Mouse (Mus musculus) hindbrain, embryonic 10.5 days (tissue): ENCODE measurements at regions not wholly inside any gene's neighbourhood (a gene's known extent, or its start where the extent isn't known, plus 50 kb on each side); places are given as distances from the start of the nearest gene placed in this dataset.

ENCODE experiments used
- DNase-seq: peaks from one replicate; pipeline ENCODE4 v3.0.0-alpha.2; 2017; ENCODE audit warnings: low spot score
- H3K27ac ChIP-seq: fragments of 300-500 bp; sonication (generic); 2 replicates; pipeline ENCODE4 v1.5.1; 2016; ENCODE audit warnings: mild to moderate bottlenecking, moderate library complexity
- H3K27me3 ChIP-seq: fragments of 300-500 bp; sonication (generic); 2 replicates; pipeline ENCODE4 v1.6.1; 2016; ENCODE audit warnings: mild to moderate bottlenecking; ENCODE audit not compliant: poor library complexity, insufficient read depth, severe bottlenecking
- H3K36me3 ChIP-seq: fragments of 300-500 bp; sonication (generic); 2 replicates; pipeline ENCODE4 v1.6.1; 2016; ENCODE audit warnings: mild to moderate bottlenecking, moderate library complexity
- H3K4me1 ChIP-seq: fragments of 300-500 bp; sonication (generic); replicated peaks from 2 replicates; pipeline ENCODE4 v1.6.1; 2016; ENCODE audit warnings: mild to moderate bottlenecking
- H3K4me3 ChIP-seq: fragments of 300-500 bp; sonication (generic); 2 replicates; pipeline ENCODE4 v1.5.1; 2016; ENCODE audit warnings: mild to moderate bottlenecking, moderate library complexity
- H3K9me3 ChIP-seq: fragments of 300-500 bp; sonication (generic); 2 replicates; pipeline ENCODE4 v1.6.1; 2016; ENCODE audit warnings: mild to moderate bottlenecking, moderate library complexity
- WGBS: fragments of 180-500 bp; shearing (Covaris S2); methylation state at CpG from one replicate; pipeline ENCODE4 v1.1.7; 2016; 5-methylcytosine and 5-hydroxymethylcytosine counted together

DNA sequence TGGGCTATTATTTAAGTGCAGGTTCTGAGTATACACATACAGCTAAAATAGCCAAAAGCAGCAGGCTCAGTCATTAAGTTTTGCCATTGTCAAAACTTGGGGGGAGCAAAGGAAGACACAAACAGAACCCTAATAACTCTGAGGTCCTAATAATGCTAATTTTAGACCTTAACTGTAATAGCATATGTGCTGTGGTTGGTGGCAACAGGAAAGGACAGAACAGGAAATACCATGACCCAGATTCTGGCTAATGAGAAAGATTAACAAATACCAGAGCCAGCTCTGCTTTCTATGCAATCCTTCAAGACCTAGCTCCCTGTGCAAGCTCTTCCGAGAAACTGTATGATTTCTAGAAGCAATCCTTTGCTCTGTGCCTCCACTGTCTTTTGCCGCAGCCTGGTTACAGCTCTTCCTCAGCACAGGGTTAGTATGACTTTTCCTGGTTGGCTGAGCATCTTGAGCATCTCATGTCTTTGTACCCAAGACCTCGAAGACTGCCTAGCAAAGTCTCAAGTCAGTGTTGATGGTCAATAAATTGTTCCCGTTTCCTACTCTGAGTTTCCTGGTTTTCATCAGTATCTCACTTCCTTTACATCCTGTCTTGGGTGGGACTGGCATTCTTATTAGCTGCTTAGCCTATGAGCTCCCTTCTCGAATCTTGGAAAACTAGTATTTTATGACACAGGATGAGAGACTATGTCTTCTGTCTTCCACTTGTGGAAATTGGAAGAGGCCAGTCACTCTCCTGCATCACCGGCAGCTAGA, 49.9 kb upstream of the Eed start:
- WGBS = 92% methylated on average over 6 of the region's 6 CpGs
- DNase-seq = no peak
- peak overlapping the region; percentile 72; the same call in 1 of the 2 replicates for H3K27ac ChIP-seq
- no peaks in the 10 kb centered on the region for H3K9me3 ChIP-seq
- H3K4me3 ChIP-seq = no peak overlapping the region
- no peaks in the 10 kb centered on the region for H3K36me3 ChIP-seq
- no peaks in the 10 kb centered on the region for H3K27me3 ChIP-seq
- H3K4me1 ChIP-seq = peaks cover 18% of the 10 kb centered on the region

DNA sequence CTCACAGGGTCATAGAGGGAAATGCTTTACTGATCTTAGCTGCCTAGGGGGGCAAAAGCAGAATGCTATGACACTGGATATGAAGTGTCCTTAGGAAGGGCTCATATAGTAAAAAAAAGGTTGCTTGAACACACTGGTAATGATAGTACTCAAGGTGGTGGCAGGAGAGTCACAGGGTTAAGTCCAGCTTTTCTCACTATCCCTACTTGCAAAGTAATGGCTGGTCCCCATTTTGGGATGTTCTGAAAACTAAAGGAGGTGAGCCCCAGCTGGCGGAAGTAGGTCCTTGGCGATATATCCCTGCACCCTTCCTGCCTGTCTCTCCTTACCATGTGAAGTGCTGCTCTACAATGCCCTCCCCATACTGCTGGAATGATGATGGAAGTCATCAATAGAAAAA, 52.3 kb upstream of the Eed start:
- no peak overlapping the region for H3K4me3 ChIP-seq
- no peaks in the 10 kb centered on the region for H3K9me3 ChIP-seq
- no peaks in the 10 kb centered on the region for H3K27me3 ChIP-seq
- peaks cover 18% of the 10 kb centered on the region for H3K4me1 ChIP-seq
- DNase-seq = no peak
- H3K36me3 ChIP-seq = no peaks in the 10 kb centered on the region
- 92% methylated on average over 2 of the region's 2 CpGs for WGBS
- no peak overlapping the region for H3K27ac ChIP-seq

DNA sequence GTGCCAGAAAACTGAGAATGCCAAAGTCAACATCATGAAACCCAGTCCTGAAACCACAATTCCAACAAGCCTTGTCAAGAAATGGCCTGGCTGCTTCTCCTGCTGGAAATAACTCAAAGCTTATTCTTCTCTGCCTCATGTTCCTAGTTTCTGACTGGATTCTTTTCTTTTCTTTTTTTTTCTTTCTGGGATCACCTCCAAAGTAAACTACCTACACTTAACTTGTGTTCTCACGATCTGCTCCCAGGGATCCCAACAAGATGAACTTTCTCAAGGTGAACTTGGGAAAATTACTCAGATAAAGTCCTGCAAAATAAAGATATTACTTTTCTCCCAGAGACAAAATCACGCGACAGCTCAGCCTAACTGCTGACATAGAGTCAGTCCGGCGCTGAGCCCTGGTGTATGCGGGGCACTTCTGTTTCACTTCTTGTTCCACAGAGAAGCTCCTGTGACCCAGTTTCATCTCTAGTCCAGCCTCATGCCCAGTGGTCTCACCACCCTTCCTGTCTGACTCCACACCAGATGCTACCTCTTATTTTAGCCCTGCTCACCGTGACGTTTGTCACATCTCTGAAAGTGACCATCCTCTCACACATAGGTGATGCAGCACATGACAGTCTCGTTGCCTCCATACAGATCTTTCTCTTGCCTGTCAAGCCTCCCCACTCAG, 53.0 kb upstream of the Eed start:
- WGBS = 93% methylated on average over 9 of the region's 9 CpGs
- Histone ChIP-seq H3K36me3 (no peaks in the 10 kb centered on the region), H3K27me3 (no peaks in the 10 kb centered on the region), H3K27ac (no peak overlapping the region), H3K4me1 (peaks cover 17% of the 10 kb centered on the region), H3K9me3 (no peaks in the 10 kb centered on the region), H3K4me3 (no peak overlapping the region)
- no peak for DNase-seq

DNA sequence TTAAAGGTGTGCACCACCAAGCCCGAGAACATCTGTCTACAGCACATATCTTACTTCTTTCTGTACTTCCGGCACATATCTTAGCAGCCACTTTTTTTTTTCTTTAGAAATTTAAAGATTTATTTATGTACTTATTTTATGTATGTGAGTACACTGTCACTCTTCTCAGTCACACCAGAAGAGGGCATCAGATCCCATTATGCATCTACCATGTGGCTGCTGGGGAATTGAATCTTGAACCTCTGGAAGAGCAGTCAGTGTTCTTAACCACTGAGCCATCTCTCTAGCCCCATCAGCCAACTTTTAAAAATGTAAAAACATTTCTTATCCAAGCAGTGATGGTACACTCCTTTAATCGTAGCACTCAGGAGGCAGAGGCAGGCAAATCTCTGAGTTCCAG, 53.7 kb upstream of the Eed start:
- no peak for DNase-seq
- 91% methylated on average over 3 of the region's 3 CpGs for WGBS
- peaks cover 9% of the 10 kb centered on the region for H3K4me1 ChIP-seq

DNA sequence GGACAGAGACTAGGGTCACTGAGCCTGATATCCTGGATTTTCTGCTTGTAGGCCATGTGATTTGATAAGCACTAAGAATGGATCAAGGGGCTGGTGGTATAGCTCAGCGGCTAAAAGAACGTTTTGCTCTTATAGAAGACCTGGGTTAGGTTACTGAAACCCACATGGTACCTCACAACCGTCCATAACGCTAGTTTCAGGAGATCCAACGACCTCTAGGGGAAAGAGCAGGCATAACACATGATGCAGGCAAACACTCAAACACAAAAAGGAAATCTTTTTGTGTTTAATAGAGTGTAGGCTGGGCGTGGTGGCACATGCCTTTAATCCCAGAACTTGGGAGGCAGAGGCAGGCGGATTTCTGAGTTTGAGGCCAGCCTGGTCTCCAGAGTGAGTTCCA, 54.6 kb upstream of the Eed start:
- Histone ChIP-seq H3K9me3 (no peaks in the 10 kb centered on the region), H3K4me1 (peaks cover under 1% of the 10 kb centered on the region; the same call in 1 of the 2 replicates), H3K36me3 (no peaks in the 10 kb centered on the region), H3K27me3 (no peaks in the 10 kb centered on the region), H3K27ac (no peak overlapping the region), H3K4me3 (no peak overlapping the region)
- DNase-seq = no peak
- WGBS = 74% methylated on average over 7 of the region's 7 CpGs

More for the DNA sequence above, 53.7 kb upstream of the Eed start:
- Histone ChIP-seq H3K27ac (no peak overlapping the region), H3K36me3 (no peaks in the 10 kb centered on the region), H3K9me3 (no peaks in the 10 kb centered on the region), H3K27me3 (no peaks in the 10 kb centered on the region), H3K4me3 (no peak overlapping the region)

DNA sequence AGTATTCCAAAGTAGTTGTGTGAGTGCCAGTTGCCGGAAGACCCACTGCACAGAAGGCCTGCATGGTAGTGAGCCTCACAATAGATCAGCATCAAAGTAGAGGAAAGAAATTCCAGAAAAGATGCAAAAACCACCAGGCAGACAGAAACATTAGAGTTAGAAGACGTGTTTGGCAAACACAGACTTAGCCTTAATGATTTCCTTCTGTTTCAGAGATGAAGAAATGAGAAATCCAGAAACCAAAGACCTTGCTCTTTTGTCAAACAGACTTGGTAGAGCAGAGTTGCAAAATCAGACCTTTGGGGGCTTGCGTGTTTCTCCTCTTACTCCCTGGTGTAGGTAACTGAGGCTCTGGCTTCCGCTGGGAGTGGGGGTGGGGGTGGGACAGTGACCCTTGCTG, 57.0 kb upstream of the Eed start:
- H3K36me3 ChIP-seq = no peaks in the 10 kb centered on the region
- WGBS = 92% methylated on average over 4 of the region's 4 CpGs
- no peak for DNase-seq
- no peaks in the 10 kb centered on the region for H3K9me3 ChIP-seq
- H3K4me1 ChIP-seq = peaks cover 21% of the 10 kb centered on the region
- no peaks in the 10 kb centered on the region for H3K27me3 ChIP-seq
- H3K4me3 ChIP-seq = no peak overlapping the region
- H3K27ac ChIP-seq = no peak overlapping the region

DNA sequence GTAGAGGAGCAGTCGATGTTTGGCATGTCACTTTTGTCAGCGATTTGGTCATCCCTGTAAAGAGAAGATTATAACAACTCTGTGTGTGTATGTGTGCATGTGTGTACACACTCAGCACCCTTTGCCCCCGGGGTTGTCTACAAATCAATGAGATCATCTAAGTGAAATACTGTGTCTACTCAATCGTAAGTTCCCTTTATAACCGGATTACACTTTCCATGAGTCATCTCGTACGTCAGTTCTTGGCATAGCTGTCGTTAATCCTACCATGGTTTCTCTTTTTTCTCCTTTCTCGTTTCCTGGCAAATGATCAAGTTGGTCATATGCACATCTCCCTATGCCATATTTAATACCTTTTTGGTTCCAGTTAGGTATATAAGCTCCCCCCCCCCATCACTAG, 58.7 kb upstream of the Eed start:
- 92% methylated on average over 9 of the region's 9 CpGs for WGBS
- no peaks in the 10 kb centered on the region for H3K27me3 ChIP-seq
- no peaks in the 10 kb centered on the region for H3K9me3 ChIP-seq
- no peak overlapping the region for H3K27ac ChIP-seq
- no peak overlapping the region for H3K4me3 ChIP-seq
- H3K4me1 ChIP-seq = peaks cover 21% of the 10 kb centered on the region
- no peaks in the 10 kb centered on the region for H3K36me3 ChIP-seq
- no peak for DNase-seq

DNA sequence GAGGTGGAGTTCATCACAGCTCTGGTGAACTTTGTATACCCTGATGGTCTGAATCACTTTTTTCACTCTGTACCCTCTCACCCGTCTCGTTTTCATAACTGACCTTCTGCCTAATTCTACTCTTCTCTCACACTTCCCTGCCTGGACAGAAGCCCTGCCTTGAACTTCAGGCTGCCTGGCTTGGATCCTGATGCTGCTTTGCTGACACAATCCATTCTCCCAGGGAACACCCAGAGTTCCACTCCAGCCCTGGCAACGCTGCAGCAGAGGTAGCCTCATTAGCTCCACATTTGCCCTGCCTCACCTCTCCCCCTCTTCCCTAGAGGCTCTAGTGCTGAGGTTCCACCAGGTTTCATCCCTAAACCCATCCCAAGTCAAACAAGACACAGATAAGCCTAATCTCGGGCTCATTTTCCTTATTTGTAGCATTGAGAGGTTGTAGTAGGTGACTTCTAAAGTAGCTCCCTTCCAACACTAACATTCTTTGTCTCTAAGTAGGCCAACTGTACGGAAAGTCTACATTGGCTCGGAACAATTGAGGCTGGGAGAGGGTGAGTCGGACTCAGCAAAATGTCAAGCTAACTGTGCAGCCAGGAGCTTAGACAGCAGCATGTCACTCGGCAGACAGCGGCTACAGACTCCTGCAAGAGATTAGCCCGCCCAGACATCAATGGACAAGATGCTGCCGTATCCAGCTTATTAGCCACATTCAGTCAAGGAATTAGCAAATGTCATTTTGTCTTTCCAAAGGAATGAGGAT, 60.0 kb upstream of the Eed start:
- H3K27ac ChIP-seq = no peak overlapping the region; the same call in 1 of the 2 replicates
- WGBS = 80% methylated on average over 11 of the region's 11 CpGs

DNA sequence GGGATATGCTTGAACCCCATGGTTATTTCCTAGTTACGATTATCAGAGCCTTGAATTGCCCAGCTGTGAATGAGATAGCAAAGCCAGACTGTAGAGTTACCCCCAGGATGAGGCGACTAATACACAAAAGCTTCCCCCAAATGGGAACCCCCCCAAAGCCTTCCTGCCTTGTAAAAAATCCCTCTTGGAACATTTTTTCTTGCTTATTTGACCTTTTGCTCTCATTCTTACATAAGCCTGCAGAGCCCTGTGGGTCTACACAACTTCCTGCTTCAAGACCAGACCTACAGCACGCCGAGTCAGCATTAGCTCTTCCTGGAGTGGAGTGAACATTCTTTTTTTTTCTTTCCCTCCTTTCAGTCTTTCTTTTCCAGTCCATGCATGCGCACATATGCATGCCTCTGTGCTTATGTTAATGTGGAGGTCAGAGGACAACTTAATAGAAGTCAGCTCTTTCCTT, 60.8 kb upstream of the Eed start:
- H3K27ac ChIP-seq = no peak overlapping the region
- no peak for DNase-seq
- WGBS = 61% methylated on average over 5 of the region's 5 CpGs

More for the DNA sequence above, 60.0 kb upstream of the Eed start:
- Histone ChIP-seq H3K4me1 (peaks cover 21% of the 10 kb centered on the region), H3K27me3 (no peaks in the 10 kb centered on the region), H3K36me3 (no peaks in the 10 kb centered on the region), H3K9me3 (no peaks in the 10 kb centered on the region), H3K4me3 (no peak overlapping the region)
- DNase-seq = no peak

DNA sequence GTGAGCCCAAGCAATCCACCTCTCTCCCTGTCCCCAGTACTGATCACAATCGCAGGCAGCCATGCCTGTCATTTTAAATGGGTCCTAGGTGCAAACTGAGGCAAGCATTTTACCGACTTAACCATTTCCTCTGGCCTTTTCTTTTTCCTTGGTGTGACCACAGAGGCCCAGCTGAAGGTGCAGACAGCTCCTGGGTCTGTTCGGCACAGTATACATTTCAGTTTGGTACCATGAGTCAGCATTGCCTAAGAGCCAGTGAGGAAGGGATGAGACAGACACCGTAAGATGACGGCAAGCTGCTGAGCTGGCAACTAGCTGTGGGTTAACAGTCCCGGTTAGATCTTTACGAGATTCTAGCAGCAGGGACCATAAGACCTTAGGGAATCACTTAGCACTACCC, 61.6 kb upstream of the Eed start:
- Histone ChIP-seq H3K4me1 (peaks cover 22% of the 10 kb centered on the region), H3K27me3 (no peaks in the 10 kb centered on the region), H3K36me3 (no peaks in the 10 kb centered on the region), H3K9me3 (no peaks in the 10 kb centered on the region), H3K4me3 (no peak overlapping the region), H3K27ac (peak overlapping the region; percentile 37; the same call in 1 of the 2 replicates)
- 85% methylated on average over 7 of the region's 7 CpGs for WGBS
- no peak for DNase-seq

More for the DNA sequence above, 60.8 kb upstream of the Eed start:
- H3K4me3 ChIP-seq = no peak overlapping the region
- no peaks in the 10 kb centered on the region for H3K9me3 ChIP-seq
- H3K36me3 ChIP-seq = no peaks in the 10 kb centered on the region
- no peaks in the 10 kb centered on the region for H3K27me3 ChIP-seq
- H3K4me1 ChIP-seq = peaks cover 21% of the 10 kb centered on the region

DNA sequence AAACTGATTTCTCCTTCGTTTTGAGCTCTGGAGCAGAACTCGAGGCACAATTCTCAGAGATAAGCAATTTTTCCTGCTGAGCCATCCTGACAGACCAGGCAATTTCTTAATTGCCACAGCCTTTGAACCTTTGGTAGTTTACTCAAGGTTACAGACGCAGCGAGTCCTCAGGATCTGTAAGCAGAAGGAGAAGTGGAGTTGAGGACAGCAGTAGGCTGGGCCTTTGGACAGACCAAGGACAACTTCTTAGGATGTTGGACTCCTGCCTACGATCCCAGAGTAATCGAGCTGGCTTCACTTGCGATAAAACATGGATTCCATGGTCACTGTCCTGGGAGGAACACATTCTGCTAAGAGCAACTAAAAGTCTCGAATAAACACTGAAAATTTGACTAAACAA, 62.7 kb upstream of the Eed start:
- Histone ChIP-seq H3K4me3 (no peak overlapping the region), H3K27me3 (no peaks in the 10 kb centered on the region), H3K4me1 (peaks cover 33% of the 10 kb centered on the region), H3K36me3 (no peaks in the 10 kb centered on the region), H3K27ac (no peak overlapping the region), H3K9me3 (no peaks in the 10 kb centered on the region)
- 90% methylated on average over 8 of the region's 8 CpGs for WGBS
- no peak for DNase-seq

DNA sequence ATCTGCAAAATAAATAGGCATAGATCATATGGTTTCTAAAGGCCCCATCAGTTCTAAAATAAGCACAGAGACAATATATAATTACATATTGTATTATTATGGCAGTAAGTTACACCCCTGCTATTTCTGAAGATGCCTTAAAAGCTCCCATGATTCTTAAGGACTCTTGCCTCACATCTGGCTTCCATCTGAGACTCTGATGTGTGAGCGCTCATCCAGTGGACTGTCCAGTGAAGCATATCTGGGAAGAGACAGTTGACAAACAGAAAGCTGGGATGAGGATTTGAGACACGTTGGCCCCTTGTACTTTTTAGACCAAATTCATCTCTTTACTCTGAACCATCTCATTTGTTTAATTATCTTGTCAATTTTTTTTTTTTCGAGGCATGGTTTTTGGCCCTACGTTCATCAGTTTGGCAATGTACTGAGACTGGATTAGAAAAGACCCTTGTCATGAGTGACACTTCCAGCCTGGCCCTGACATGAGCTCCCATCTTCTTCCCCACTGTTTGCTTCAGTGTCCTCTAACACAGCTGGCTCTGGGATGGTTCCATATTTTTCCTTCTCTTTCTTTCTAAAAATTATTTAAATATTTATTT, 63.4 kb upstream of the Eed start:
- WGBS = 86% methylated on average over 4 of the region's 4 CpGs
- H3K36me3 ChIP-seq = no peaks in the 10 kb centered on the region
- no peak overlapping the region for H3K27ac ChIP-seq
- no peak overlapping the region for H3K4me3 ChIP-seq
- no peaks in the 10 kb centered on the region for H3K9me3 ChIP-seq
- no peaks in the 10 kb centered on the region for H3K27me3 ChIP-seq
- peaks cover 34% of the 10 kb centered on the region for H3K4me1 ChIP-seq
- DNase-seq = no peak
